Mouse (Mus musculus): ENCODE measurements around the gene Trpc7.

GRCm38 (mm10) chr13:56930421-56930820, 34.6 kb upstream of the Trpc7 start:
- TF ChIP-seq POLR2A (IDR thresholded peaks at IDR 0.05; ENCODE audit: borderline replicate concordance, extremely low read depth, low read depth, low read length) (no peak), CTCF (IDR thresholded peaks at IDR 0.05; ENCODE audit: insufficient read depth, low read length) (no peak)

All from lung, adult 2 months (tissue).